Mouse (Mus musculus): ENCODE results near the gene Zc3h4. TPM values are rescaled to one million over a fixed set of nuclear protein-coding genes. Genes with fewer than 3 reads are reported as not detected.

Zc3h4 gene
- polyA plus RNA-seq, 1 experiment from 2014 or later, result 20.0 TPM

DNA sequence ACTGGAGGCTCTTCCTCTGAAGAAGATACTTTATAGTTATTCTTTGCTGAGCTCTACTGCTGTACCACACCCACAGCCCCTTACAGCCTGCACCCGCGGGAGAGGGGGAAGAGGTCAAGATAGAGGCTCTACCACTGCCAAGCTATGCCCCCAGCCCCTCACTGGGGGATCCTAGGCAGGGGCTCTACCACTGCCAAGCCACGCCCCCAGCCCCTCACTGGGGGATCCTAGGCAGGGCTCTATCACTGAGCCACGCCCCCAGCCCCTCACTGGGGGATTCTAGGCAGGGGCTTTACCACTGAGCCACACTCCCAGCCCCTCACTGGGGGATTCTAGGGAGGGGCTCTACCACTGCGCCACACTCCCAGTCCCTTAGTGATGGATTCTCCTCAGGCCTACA, 55.6 kb downstream of the Zc3h4 start:
- H3K9ac ChIP-seq, result no peak overlapping the region
- 86% methylated on average over 5 of the region's 5 CpGs for WGBS

DNA sequence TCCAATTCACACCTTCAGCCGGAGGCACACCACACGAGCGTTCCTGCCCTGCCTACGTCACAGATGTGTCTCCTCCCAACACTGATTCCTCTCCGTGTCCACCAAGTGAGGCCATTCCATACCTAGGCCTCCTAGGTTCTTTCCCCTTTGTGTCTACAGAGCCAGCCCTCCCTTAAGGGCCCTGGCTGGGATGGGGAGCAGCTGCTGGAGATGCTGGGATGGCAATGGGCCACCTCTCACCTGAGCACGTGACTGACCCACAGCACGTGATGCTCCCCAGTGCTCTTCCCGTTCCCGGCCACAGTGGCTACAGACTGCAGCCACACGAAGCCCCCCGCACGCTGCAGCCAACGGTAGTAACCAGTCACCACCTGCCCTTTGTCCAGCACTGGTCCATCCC, 59.9 kb downstream of the Zc3h4 start:
- 79% methylated on average over 13 of the region's 13 CpGs for WGBS
- no peak overlapping the region for H3K9ac ChIP-seq
- no peak overlapping the region for H3K27ac ChIP-seq
- H3K4me2 ChIP-seq, result no peak overlapping the region
- peaks cover 13% of the 10 kb centered on the region; the same call in 1 of the 2 replicates for H3K27me3 ChIP-seq (replicated peaks)
- no peaks in the 10 kb centered on the region for H3K36me3 ChIP-seq (replicated peaks)
- no peaks in the 10 kb centered on the region for H3K9me3 ChIP-seq
- no peak overlapping the region for H3K4me3 ChIP-seq
- ATAC-seq (replicated peaks), result no peak
- no peaks in the 10 kb centered on the region for H3K4me1 ChIP-seq

More for the DNA sequence above, 55.6 kb downstream of the Zc3h4 start:
- no peak for ATAC-seq (replicated peaks)
- Histone ChIP-seq H3K4me3 (no peak overlapping the region), H3K27ac (no peak overlapping the region), H3K27me3 (replicated peaks) (peaks cover 3% of the 10 kb centered on the region; the same call in 1 of the 2 replicates), H3K36me3 (replicated peaks) (no peaks in the 10 kb centered on the region), H3K4me2 (no peak overlapping the region), H3K4me1 (peaks cover 11% of the 10 kb centered on the region), H3K9me3 (no peaks in the 10 kb centered on the region)

DNA sequence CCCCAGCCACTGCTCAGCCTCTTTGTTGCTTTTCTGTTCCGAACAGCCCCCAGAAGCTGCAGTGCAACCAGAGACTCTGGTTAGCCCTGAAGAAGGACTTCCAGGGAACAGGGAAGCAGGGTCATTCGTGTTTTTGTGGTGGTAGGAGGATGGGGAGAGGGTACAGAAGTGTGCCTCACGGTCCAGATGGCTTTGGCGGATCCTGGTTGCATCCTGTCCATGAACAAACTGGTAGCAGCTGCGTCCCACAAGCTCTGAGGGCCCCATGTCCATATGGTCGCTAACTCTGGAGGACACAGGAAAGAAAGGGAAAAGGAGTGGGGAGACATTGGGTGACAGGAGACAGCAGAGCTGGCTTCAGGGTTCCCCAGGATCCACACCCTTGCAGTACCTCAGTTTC, 60.4 kb downstream of the Zc3h4 start:
- Histone ChIP-seq H3K9ac (no peak overlapping the region), H3K4me1 (no peaks in the 10 kb centered on the region), H3K27ac (no peak overlapping the region), H3K9me3 (no peaks in the 10 kb centered on the region), H3K4me3 (no peak overlapping the region), H3K36me3 (replicated peaks) (no peaks in the 10 kb centered on the region), H3K4me2 (no peak overlapping the region), H3K27me3 (replicated peaks) (peaks cover 13% of the 10 kb centered on the region; the same call in 1 of the 2 replicates)
- ATAC-seq (replicated peaks), result no peak
- 60% methylated on average over 6 of the region's 6 CpGs for WGBS

DNA sequence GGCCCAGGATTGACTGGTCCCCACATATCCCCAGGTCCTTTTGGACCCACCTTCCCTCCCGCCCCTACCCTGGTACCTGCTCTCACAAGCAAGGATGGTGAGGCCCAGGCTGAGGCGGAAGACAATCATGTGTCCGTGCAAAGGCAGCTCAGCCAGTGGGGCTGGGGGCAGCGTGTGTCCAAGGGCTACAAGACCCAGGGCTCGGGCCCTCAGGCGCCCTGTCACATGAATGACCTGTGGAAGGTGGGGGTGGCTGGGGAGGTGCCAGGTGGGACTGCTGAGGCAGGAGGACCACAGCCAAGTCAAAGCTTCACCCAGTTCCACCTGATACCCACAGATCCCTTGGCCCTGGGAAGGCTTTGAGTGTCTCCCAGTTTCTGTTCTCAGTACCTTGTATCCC, 61.0 kb downstream of the Zc3h4 start:
- no peak overlapping the region for H3K4me2 ChIP-seq
- no peak for ATAC-seq (replicated peaks)
- 82% methylated on average over 6 of the region's 6 CpGs for WGBS
- H3K27me3 ChIP-seq (replicated peaks), result peaks cover 13% of the 10 kb centered on the region; the same call in 1 of the 2 replicates
- no peak overlapping the region for H3K9ac ChIP-seq
- no peaks in the 10 kb centered on the region for H3K9me3 ChIP-seq
- no peak overlapping the region for H3K4me3 ChIP-seq
- H3K36me3 ChIP-seq (replicated peaks), result no peaks in the 10 kb centered on the region
- no peaks in the 10 kb centered on the region for H3K4me1 ChIP-seq
- H3K27ac ChIP-seq, result no peak overlapping the region

DNA sequence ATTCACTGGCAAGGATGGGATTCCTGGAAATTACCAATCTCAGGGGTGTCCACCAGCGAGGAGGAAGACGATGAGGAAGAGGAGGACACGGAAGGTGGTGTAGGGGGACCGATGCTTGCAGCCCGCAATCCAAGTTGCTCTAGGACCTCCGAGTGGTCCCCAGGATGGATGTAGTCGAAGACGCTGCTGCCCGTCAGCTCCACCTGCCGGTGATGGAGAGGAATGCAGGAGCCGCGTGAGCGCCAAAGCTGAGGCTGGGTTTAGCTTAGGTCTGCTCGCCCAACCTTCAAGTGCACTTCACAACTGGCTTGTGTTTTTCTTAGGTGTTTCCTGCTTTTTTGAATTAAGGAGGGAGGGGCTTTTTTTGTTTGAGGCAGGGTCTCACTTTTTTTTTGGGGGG, 62.5 kb downstream of the Zc3h4 start:
- Histone ChIP-seq H3K9me3 (no peaks in the 10 kb centered on the region), H3K4me3 (no peak overlapping the region), H3K36me3 (replicated peaks) (no peaks in the 10 kb centered on the region), H3K4me2 (no peak overlapping the region), H3K9ac (no peak overlapping the region), H3K27me3 (replicated peaks) (peaks cover 13% of the 10 kb centered on the region; the same call in 1 of the 2 replicates), H3K27ac (no peak overlapping the region), H3K4me1 (no peaks in the 10 kb centered on the region)
- ATAC-seq (replicated peaks), result peak; percentile 56; the same call in 1 of the 2 replicates
- 2% methylated on average over 14 of the region's 14 CpGs for WGBS

DNA sequence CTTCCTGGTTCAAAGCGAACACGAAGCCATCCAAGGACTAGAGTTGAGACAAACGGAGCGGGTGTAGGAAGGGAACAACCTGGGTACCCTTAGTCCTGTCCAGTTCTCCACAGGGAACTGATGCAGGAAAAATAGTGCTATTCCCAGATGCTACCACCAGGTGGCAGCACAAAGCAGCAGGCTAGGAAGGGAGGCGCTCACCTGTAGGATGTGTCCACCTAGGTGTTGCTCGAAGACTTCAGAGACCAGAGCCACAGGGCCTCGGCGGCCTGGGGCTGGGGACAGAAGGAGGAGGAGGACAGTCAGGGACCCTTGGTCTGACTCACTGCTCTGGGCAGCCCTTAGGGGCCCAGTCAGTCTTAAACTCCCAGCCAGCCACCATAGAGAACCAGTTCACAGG, 64.5 kb downstream of the Zc3h4 start:
- Histone ChIP-seq H3K4me3 (no peak overlapping the region), H3K27ac (no peak overlapping the region), H3K4me2 (no peak overlapping the region), H3K4me1 (no peaks in the 10 kb centered on the region), H3K9ac (no peak overlapping the region), H3K36me3 (replicated peaks) (no peaks in the 10 kb centered on the region), H3K9me3 (no peaks in the 10 kb centered on the region), H3K27me3 (replicated peaks) (peaks cover 13% of the 10 kb centered on the region)
- 11% methylated on average over 8 of the region's 8 CpGs for WGBS
- ATAC-seq (replicated peaks), result peak; percentile 69

DNA sequence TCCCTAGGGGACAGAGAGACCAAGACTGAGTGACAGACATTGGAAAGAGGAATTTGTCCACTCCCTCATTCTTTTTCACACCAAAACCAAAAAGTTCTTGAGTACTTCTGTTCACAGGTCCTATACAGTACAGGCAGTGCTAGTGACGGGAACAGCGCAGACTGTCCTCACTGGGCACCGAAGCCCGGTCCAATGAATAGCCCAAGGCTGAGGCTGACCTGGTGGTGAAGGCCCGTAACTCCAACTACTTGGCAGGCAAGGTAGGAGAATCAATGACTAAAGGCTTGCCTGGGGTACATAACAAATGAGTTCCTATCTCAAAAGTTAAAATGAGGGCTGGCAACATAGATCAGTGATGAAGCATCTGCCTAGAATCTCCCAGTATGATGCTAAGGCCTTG, 64.9 kb downstream of the Zc3h4 start:
- H3K9me3 ChIP-seq, result no peaks in the 10 kb centered on the region
- WGBS, result 90% methylated on average over 5 of the region's 5 CpGs
- H3K4me1 ChIP-seq, result no peaks in the 10 kb centered on the region
- ATAC-seq (replicated peaks), result no peak; the same call in 1 of the 2 replicates
- peaks cover 13% of the 10 kb centered on the region for H3K27me3 ChIP-seq (replicated peaks)
- no peak overlapping the region for H3K4me3 ChIP-seq
- H3K36me3 ChIP-seq (replicated peaks), result no peaks in the 10 kb centered on the region
- no peak overlapping the region for H3K27ac ChIP-seq
- no peak overlapping the region for H3K4me2 ChIP-seq
- H3K9ac ChIP-seq, result no peak overlapping the region

DNA sequence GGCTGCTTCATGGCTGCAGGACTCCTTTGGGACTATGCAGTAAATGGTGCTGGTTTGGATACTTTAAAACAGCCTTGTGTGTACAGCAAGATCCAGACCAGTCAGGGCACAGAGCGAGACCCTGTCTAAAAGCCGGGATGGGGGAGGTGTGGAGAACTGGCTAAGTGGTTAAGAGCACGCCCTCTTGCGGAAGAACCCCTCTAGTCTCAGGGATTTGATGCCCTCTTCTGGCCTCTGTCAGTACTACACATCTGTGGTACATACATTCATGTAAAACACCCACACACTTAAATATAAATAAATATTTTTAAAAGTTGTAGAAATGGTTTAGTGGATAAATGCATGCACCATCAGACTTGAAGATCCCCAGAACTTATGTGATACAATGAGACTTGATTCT, 65.9 kb downstream of the Zc3h4 start:
- no peak overlapping the region for H3K9ac ChIP-seq
- no peaks in the 10 kb centered on the region for H3K4me1 ChIP-seq
- H3K9me3 ChIP-seq, result no peaks in the 10 kb centered on the region
- H3K4me3 ChIP-seq, result no peak overlapping the region
- WGBS, result 68% methylated on average over 4 of the region's 4 CpGs
- H3K36me3 ChIP-seq (replicated peaks), result no peaks in the 10 kb centered on the region
- no peak overlapping the region for H3K4me2 ChIP-seq
- H3K27me3 ChIP-seq (replicated peaks), result peaks cover 10% of the 10 kb centered on the region; the same call in 1 of the 2 replicates
- ATAC-seq (replicated peaks), result no peak
- H3K27ac ChIP-seq, result no peak overlapping the region

DNA sequence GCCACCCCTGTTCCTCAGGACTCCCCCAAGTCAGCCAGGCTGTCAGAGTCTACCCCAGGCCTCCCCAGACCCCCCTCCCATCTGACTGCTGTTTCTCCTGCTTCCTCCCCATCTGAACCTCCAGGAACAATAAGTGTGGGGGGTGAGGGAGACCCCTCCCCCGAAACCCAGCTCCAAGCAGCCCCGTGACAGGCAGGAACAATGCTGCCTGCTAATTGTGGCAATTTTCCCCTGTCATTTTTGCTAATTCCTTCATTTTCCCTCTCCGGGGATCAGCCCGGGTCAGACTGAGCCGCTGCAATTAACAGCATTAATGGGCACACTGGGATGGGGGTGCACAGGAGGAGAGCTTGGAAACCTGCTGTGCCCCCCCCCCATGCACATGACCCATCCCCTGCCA, 67.4 kb downstream of the Zc3h4 start:
- Histone ChIP-seq H3K4me1 (0 out of 2 replicates have a peak, but pooled peaks cover 3% of the 10 kb centered on the region), H3K4me3 (no peak overlapping the region), H3K9me3 (no peaks in the 10 kb centered on the region), H3K27ac (no peak overlapping the region), H3K9ac (no peak overlapping the region), H3K36me3 (replicated peaks) (no peaks in the 10 kb centered on the region), H3K4me2 (no peak overlapping the region), H3K27me3 (replicated peaks) (peaks cover 13% of the 10 kb centered on the region)
- ATAC-seq (replicated peaks), result no peak
- WGBS, result 18% methylated on average over 5 of the region's 5 CpGs

DNA sequence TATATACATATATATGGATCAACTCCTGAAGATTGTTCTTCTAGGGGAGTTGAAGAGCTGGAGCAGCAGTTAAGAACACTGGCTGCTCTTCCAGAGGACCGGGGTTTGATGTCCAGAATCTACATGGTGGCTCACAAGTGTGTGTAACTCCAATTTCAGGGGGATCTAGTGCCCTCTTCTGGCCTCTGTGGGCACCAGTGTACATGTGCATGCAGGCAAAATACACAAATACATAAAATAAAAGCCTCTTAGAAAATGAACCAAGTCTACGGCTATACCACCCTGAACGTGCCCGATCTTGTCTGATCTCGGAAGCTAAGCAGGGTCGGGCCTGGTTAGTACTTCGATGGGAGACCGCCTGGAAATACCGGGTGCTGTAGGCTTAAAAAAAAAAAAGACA, 70.8 kb downstream of the Zc3h4 start:
- H3K27me3 ChIP-seq (replicated peaks), result peaks cover 47% of the 10 kb centered on the region
- no peaks in the 10 kb centered on the region for H3K36me3 ChIP-seq (replicated peaks)
- H3K4me3 ChIP-seq, result no peak overlapping the region
- H3K4me2 ChIP-seq, result no peak overlapping the region
- no peak overlapping the region for H3K27ac ChIP-seq
- H3K9me3 ChIP-seq, result no peaks in the 10 kb centered on the region
- H3K9ac ChIP-seq, result no peak overlapping the region
- WGBS, result 39% methylated on average over 9 of the region's 9 CpGs
- ATAC-seq (replicated peaks), result no peak
- peaks cover 21% of the 10 kb centered on the region for H3K4me1 ChIP-seq

DNA sequence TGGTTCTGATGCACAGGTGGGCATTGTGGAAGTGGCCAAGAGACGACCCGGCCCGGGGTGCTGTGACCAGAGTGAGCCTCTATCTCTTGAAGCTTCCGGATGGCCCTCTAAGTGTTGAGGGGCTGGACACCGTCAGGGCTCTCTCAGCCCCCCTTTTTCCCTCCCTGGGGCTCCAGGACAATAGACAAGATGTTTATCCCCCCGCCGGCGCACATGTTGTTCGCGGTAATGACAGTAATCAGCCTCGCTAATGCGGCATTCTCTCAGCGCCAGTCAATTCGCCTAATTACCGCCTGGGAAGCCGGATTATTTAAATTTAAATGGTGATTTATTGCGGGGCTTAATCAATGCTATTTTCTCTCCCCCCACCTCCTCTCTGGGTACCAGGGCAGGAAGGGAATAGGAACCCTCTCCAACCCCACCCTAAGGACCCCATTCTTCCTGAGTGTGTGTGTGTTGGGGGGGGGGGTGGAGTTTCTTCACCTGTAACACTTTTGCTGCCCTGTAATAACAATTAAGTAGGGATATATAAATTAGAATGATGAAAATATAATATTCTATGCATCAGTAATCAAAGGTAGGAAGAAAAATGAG, 71.5 kb downstream of the Zc3h4 start:
- Histone ChIP-seq H3K4me2 (no peak overlapping the region), H3K27ac (no peak overlapping the region), H3K9me3 (no peaks in the 10 kb centered on the region), H3K4me3 (no peak overlapping the region), H3K4me1 (peaks cover 24% of the 10 kb centered on the region), H3K9ac (no peak overlapping the region), H3K36me3 (replicated peaks) (no peaks in the 10 kb centered on the region), H3K27me3 (replicated peaks) (peaks cover 54% of the 10 kb centered on the region)
- no peak for ATAC-seq (replicated peaks)
- 3% methylated on average over 17 of the region's 17 CpGs for WGBS

DNA sequence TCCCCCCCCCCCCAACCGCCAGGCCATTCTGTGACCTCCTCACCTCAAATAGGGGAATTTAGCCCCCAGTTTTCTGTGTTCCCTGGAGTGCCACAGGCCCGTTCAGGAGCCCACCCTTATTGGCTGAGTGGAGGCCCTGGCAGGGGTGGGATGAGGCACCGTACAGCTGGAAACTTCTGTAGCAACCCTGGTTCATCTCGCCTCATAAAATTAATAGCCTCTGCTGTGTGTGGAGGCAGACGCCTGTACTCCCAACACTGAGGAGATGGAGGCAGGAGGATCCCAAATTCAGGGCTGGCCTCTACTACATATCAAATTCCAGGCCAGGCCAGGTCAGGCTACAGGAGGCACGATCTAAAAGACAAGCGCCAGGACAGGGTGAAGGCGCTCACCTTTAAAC, 73.1 kb downstream of the Zc3h4 start:
- no peak overlapping the region for H3K4me2 ChIP-seq
- H3K27me3 ChIP-seq (replicated peaks), result peaks cover 62% of the 10 kb centered on the region
- H3K4me3 ChIP-seq, result no peak overlapping the region
- H3K36me3 ChIP-seq (replicated peaks), result no peaks in the 10 kb centered on the region
- no peaks in the 10 kb centered on the region for H3K9me3 ChIP-seq
- 63% methylated on average over 8 of the region's 8 CpGs for WGBS
- H3K4me1 ChIP-seq, result peaks cover 24% of the 10 kb centered on the region
- ATAC-seq (replicated peaks), result no peak
- no peak overlapping the region for H3K9ac ChIP-seq
- no peak overlapping the region for H3K27ac ChIP-seq

DNA sequence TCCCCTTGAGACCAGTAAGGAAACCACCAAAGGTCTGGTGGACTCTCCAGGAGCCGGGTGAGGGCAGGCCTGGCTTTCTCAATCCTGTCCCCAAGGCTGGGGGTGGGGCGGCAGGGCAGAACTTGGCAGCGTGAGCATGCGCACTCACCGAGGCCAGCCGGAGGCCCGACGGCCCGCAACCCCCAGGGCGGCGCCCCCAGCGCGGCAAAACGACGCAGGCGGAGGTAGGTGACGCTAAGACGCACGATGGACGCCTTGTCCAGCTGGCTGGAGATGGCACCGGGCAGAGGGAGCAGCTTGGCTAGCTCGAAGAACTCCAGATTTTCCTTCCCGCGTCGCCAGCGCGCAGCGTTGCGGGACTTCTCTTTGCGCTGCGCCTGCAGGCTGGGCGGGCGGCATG, 73.7 kb downstream of the Zc3h4 start:
- Histone ChIP-seq H3K36me3 (replicated peaks) (no peaks in the 10 kb centered on the region), H3K4me3 (no peak overlapping the region), H3K27me3 (replicated peaks) (peaks cover 62% of the 10 kb centered on the region), H3K9ac (no peak overlapping the region), H3K9me3 (no peaks in the 10 kb centered on the region), H3K4me2 (peak overlapping the region; percentile 24), H3K27ac (no peak overlapping the region), H3K4me1 (peaks cover 24% of the 10 kb centered on the region)
- WGBS, result 3% methylated on average over 33 of the region's 33 CpGs
- no peak for ATAC-seq (replicated peaks)
